ENCODE assay signal across 7 mouse cellular contexts in genomic region chr19:7441493-7441892, GRCm38 (mm10). TPM values are rescaled to one million over a fixed set of nuclear protein-coding genes. Genes with fewer than 3 reads are reported as not detected.
A peak's percentile ranks its signal among the peaks of the same experiment; 100 is the strongest.
DNase-seq lines count a peak whose midpoint lies in the region; ATAC-seq and TF ChIP-seq lines count a peak whose summit lies in the region.

No protein-coding gene starts in this region.

- no peaks in the 10 kb centered on the region for H3K27me3 ChIP-seq in forebrain, embryonic 16.5 days (replicated peaks; ENCODE audit: control insufficient read depth, insufficient read depth, low read length)
- no peaks in the 10 kb centered on the region for H3K27me3 ChIP-seq in intestine, postnatal 0 days (replicated peaks; ENCODE audit: control insufficient read depth, insufficient read depth, low read length)
- no peaks in the 10 kb centered on the region for H3K27me3 ChIP-seq in megakaryocyte, embryonic 14.5 days (replicated peaks)
- no peaks in the 10 kb centered on the region; the same call in 1 of the 2 replicates for H3K27me3 ChIP-seq in splenic B cell, adult 2 months (ENCODE audit: control insufficient read depth, insufficient read depth, low read length, poor library complexity, severe bottlenecking)

- H3K4me2 ChIP-seq in forebrain, embryonic 16.5 days (ENCODE audit: low read length), result no peak overlapping the region
- H3K4me2 ChIP-seq in intestine, postnatal 0 days (replicated peaks; ENCODE audit: low read depth), result peak overlapping the region; percentile 54

- H3K4me3 ChIP-seq in forebrain, embryonic 16.5 days (replicated peaks; ENCODE audit: low read length), result no peak overlapping the region
- H3K4me3 ChIP-seq in intestine, postnatal 0 days (ENCODE audit: low read depth, low read length), result no peak overlapping the region
- peak overlapping the region; percentile 62 for H3K4me3 ChIP-seq in megakaryocyte, embryonic 14.5 days (replicated peaks)

- peak; percentile 50 for DNase-seq in urinary bladder, postnatal 25 days (ENCODE audit: low spot score)
- no peak for DNase-seq in urinary bladder, adult 2 months (ENCODE audit: low spot score)
- peak; percentile 53 for DNase-seq in c-Kit-positive CD71-negative TER-119-negative erythroid progenitor cells, embryonic 14.5 days (ENCODE audit: low read depth)
- DNase-seq in splenic B cell, adult 2 months (ENCODE audit: low read depth, low spot score), result peak; percentile 78

- no peak overlapping the region for H3K9ac ChIP-seq in forebrain, embryonic 16.5 days (replicated peaks; ENCODE audit: low read depth, low read length)
- H3K9ac ChIP-seq in intestine, postnatal 0 days (ENCODE audit: low read depth, low read length), result no peak overlapping the region

- H3K27ac ChIP-seq in forebrain, embryonic 16.5 days (ENCODE audit: low read length), result no peak overlapping the region
- H3K27ac ChIP-seq in intestine, postnatal 0 days (ENCODE audit: low read depth, low read length), result no peak overlapping the region; the same call in 1 of the 2 replicates

- no peaks in the 10 kb centered on the region for H3K9me3 ChIP-seq in forebrain, embryonic 16.5 days (ENCODE audit: control insufficient read depth, low read length)
- H3K9me3 ChIP-seq in intestine, postnatal 0 days (ENCODE audit: control insufficient read depth), result no peaks in the 10 kb centered on the region
- no peaks in the 10 kb centered on the region for H3K9me3 ChIP-seq in megakaryocyte, embryonic 14.5 days

- TF ChIP-seq CTCF in intestine, postnatal 0 days (IDR thresholded peaks at IDR 0.05; ENCODE audit: low read depth), result peak; percentile 76

- ATAC-seq in forebrain, embryonic 16.5 days, result peak; percentile 27
- peak; percentile 64 for ATAC-seq in intestine, postnatal 0 days

- H3K36me3 ChIP-seq in forebrain, embryonic 16.5 days (ENCODE audit: control insufficient read depth, insufficient read depth), result no peaks in the 10 kb centered on the region
- no peaks in the 10 kb centered on the region for H3K36me3 ChIP-seq in intestine, postnatal 0 days (ENCODE audit: control insufficient read depth, insufficient read depth)
- H3K36me3 ChIP-seq in megakaryocyte, embryonic 14.5 days (replicated peaks; ENCODE audit: low read length), result peaks cover 35% of the 10 kb centered on the region
- H3K36me3 ChIP-seq in splenic B cell, adult 2 months (ENCODE audit: control insufficient read depth, insufficient read depth, low read length, poor library complexity, severe bottlenecking), result no peaks in the 10 kb centered on the region

- peaks cover 6% of the 10 kb centered on the region for H3K4me1 ChIP-seq in forebrain, embryonic 16.5 days (replicated peaks; ENCODE audit: control insufficient read depth, insufficient read depth, low read length)
- H3K4me1 ChIP-seq in intestine, postnatal 0 days (replicated peaks; ENCODE audit: control insufficient read depth, insufficient read depth, low read length), result 0 out of 2 replicates have a peak, but pooled peaks cover 2% of the 10 kb centered on the region
- H3K4me1 ChIP-seq in megakaryocyte, embryonic 14.5 days, result peaks cover 39% of the 10 kb centered on the region

- 61% methylated on average over 14 of the region's 14 CpGs for WGBS in forebrain, embryonic 16.5 days
- 30% methylated on average over 14 of the region's 14 CpGs for WGBS in intestine, postnatal 0 days

RNA-seq across cellular contexts. Expression of gene 2700081O15Rik, which starts 24.1 kb away (rescaled TPM):
- polyA plus RNA-seq in urinary bladder, adult 2 months (2012; rRNA removed), result 26.9 and 34.5 TPM in 2 replicates
- 22.8 and 25.8 TPM in 2 replicates for polyA plus RNA-seq in forebrain, embryonic 16.5 days (2015; fragmentation: Nextera tagmentation; extraction: Ambion mirVana)
- 2.7 and 2.9 TPM in 2 replicates for polyA plus RNA-seq in intestine, postnatal 0 days (2015; fragmentation: Nextera tagmentation; extraction: Ambion mirVana)
- 4.0 and 14.7 TPM in 2 replicates for polyA plus RNA-seq in megakaryocyte, embryonic 14.5 days (2012; ENCODE audit: insufficient read depth, low replicate concordance)

RNA-seq across cellular contexts. Expression of gene Rtn3, which starts 41.6 kb away (rescaled TPM):
- polyA plus RNA-seq in urinary bladder, adult 2 months (2012; rRNA removed), result 120 and 126 TPM in 2 replicates
- 550 and 563 TPM in 2 replicates for polyA plus RNA-seq in forebrain, embryonic 16.5 days (2015; fragmentation: Nextera tagmentation; extraction: Ambion mirVana)
- 133 and 134 TPM in 2 replicates for polyA plus RNA-seq in intestine, postnatal 0 days (2015; fragmentation: Nextera tagmentation; extraction: Ambion mirVana)
- 30.0 and 59.9 TPM in 2 replicates for polyA plus RNA-seq in megakaryocyte, embryonic 14.5 days (2012; ENCODE audit: insufficient read depth, low replicate concordance)

RNA-seq across cellular contexts. Expression of gene Atl3, which starts 52.3 kb away (rescaled TPM):
- polyA plus RNA-seq in urinary bladder, adult 2 months (2012; rRNA removed), result 53.8 and 65.3 TPM in 2 replicates
- 6.7 and 7.7 TPM in 2 replicates for polyA plus RNA-seq in forebrain, embryonic 16.5 days (2015; fragmentation: Nextera tagmentation; extraction: Ambion mirVana)
- polyA plus RNA-seq in intestine, postnatal 0 days (2015; fragmentation: Nextera tagmentation; extraction: Ambion mirVana), result 7.3 and 8.9 TPM in 2 replicates
- 0.28 and 1.6 TPM in 2 replicates for polyA plus RNA-seq in megakaryocyte, embryonic 14.5 days (2012; ENCODE audit: insufficient read depth, low replicate concordance)

RNA-seq across cellular contexts. Expression of gene Spindoc, which starts 58.7 kb away (rescaled TPM):
- 18.8 and 21.0 TPM in 2 replicates for polyA plus RNA-seq in urinary bladder, adult 2 months (2012; rRNA removed)
- 35.8 and 39.4 TPM in 2 replicates for polyA plus RNA-seq in forebrain, embryonic 16.5 days (2015; fragmentation: Nextera tagmentation; extraction: Ambion mirVana)
- polyA plus RNA-seq in intestine, postnatal 0 days (2015; fragmentation: Nextera tagmentation; extraction: Ambion mirVana), result 11.3 and 12.2 TPM in 2 replicates
- 40.6 and 204 TPM in 2 replicates for polyA plus RNA-seq in megakaryocyte, embryonic 14.5 days (2012; ENCODE audit: insufficient read depth, low replicate concordance)
